Mouse (Mus musculus) gastrocnemius, postnatal 36 days (tissue): ENCODE measurements around the gene Fancd2. TPM values are rescaled to one million over a fixed set of nuclear protein-coding genes. Genes with fewer than 3 reads are reported as not detected.
A peak's percentile ranks its signal among the peaks of the same experiment; 100 is the strongest.

Experiments
- DNase-seq, 2 experiments: peaks; one replicate each; pipeline ENCODE4 v3.0.0; 2022
- intact Hi-C: fragments of 180-260 bp; cut with DNase I; formaldehyde crosslinking; loops from one replicate; pipeline ENCODE4 v1.15.1; 2025
- total RNA-seq, 2 experiments: library from RNA; stranded (reverse); gene quantifications; 2 replicates each; pipeline ENCODE4 v1.2.3; 2021

The Fancd2 gene
- total RNA-seq, 2 experiments from 2014 or later, result 0.20 to 0.30 TPM

GRCm38 (mm10) chr6:113605224-113605545, 73.7 kb downstream of the Fancd2 start:
- DNase-seq, result no peak
- intact Hi-C loops, result no loop called here

- intact Hi-C loops, result no loop called here
- DNase-seq, result no peak
Observed at GRCm38 (mm10) chr6:113608871-113609270, 77.4 kb downstream of the Fancd2 start.

GRCm38 (mm10) chr6:113609293-113609692, 77.8 kb downstream of the Fancd2 start:
- DNase-seq, result no peak
- intact Hi-C loops, result no loop called here

GRCm38 (mm10) chr6:113612258-113612969, 80.9 kb downstream of the Fancd2 start:
- intact Hi-C loops, result no loop called here
- DNase-seq, result no peak

- intact Hi-C loops, result no loop called here
- no peak for DNase-seq
Observed at GRCm38 (mm10) chr6:113614152-113614551, 82.7 kb downstream of the Fancd2 start.

- DNase-seq, result no peak
- intact Hi-C loops, result no loop called here
Observed at GRCm38 (mm10) chr6:113614997-113615396, 83.5 kb downstream of the Fancd2 start.

GRCm38 (mm10) chr6:113615489-113615888, 84.0 kb downstream of the Fancd2 start:
- intact Hi-C loops, result no loop called here
- no peak for DNase-seq

GRCm38 (mm10) chr6:113623386-113623785, 91.9 kb downstream of the Fancd2 start:
- intact Hi-C loops, result no loop called here

GRCm38 (mm10) chr6:113623941-113624751, 92.7 kb downstream of the Fancd2 start, which contains the start of gene Vhl:
Gene Vhl, plus strand, starts transcription at chr6:113623959.
- DNase-seq, result peak; percentile 84 to 89
- intact Hi-C loops, result no loop called here

More at GRCm38 (mm10) chr6:113623386-113623785, 91.9 kb downstream of the Fancd2 start:
- DNase-seq, result no peak

GRCm38 (mm10) chr6:113624989-113625770, 93.7 kb downstream of the Fancd2 start:
- intact Hi-C loops, result no loop called here
- DNase-seq, result no peak

- DNase-seq, result no peak
- intact Hi-C loops, result no loop called here
Observed at GRCm38 (mm10) chr6:113630322-113630721, 98.8 kb downstream of the Fancd2 start.

GRCm38 (mm10) chr6:113632863-113633262, 101.4 kb downstream of the Fancd2 start:
- no peak for DNase-seq
- intact Hi-C loops, result no loop called here

- intact Hi-C loops, result loop anchor here (1.0 kb wide), 1 partner anchor 44 kb away; no protein-coding TSS in a partner anchor
- DNase-seq, result peak; percentile 92 to 96
Observed at GRCm38 (mm10) chr6:113638302-113639040, 107.0 kb downstream of the Fancd2 start, which contains the start of gene Irak2. Gene Irak2, plus strand, starts transcription at chr6:113638467.

GRCm38 (mm10) chr6:113639201-113639600, 107.7 kb downstream of the Fancd2 start:
- no peak for DNase-seq
- intact Hi-C loops, result no loop called here

- intact Hi-C loops, result no loop called here
- no peak for DNase-seq
Observed at GRCm38 (mm10) chr6:113642605-113643004, 111.1 kb downstream of the Fancd2 start.

- intact Hi-C loops, result no loop called here
- no peak for DNase-seq
Observed at GRCm38 (mm10) chr6:113643021-113643420, 111.5 kb downstream of the Fancd2 start.

- no peak for DNase-seq
- intact Hi-C loops, result no loop called here
Observed at GRCm38 (mm10) chr6:113643967-113644366, 112.5 kb downstream of the Fancd2 start.

- intact Hi-C loops, result no loop called here
- no peak for DNase-seq
Observed at GRCm38 (mm10) chr6:113644808-113645207, 113.3 kb downstream of the Fancd2 start.
